Mouse (Mus musculus) left cerebral cortex, adult 9 months (tissue): Measurements from ENCODE around the gene 1700015F17Rik.

Source experiments
- DNase-seq, 2 experiments: peaks; one replicate each; pipeline ENCODE4 v3.0.0; 2022; ENCODE audit warnings: low spot score in 2 of 2

1700015F17Rik gene

GRCm38 (mm10) chr5:5423723-5424171 is 55.2 kb downstream of the 1700015F17Rik start:
- DNase-seq, result no peak

DNA sequence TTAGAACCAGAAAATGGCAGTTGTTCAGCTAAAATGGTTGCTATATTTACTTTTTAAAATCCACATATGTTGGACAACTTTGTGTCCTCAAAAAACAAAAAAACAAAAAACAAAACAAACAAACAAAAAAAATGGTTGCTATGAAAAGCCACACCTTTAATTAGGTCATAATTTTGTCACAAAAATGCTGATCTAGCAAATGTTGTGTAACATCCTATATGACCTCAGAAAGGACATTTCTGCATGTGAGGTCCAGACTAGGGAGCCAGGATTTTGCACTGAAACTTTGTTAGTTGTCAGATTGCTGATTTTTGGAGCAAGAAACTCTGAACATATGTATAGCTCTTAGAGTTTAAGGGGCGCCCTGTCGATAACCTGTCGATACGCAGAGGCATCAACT is 55.9 kb downstream of the 1700015F17Rik start:
- no peak for DNase-seq

- no peak for DNase-seq
Observed at GRCm38 (mm10) chr5:5421439-5421838, 57.5 kb downstream of the 1700015F17Rik start.

- DNase-seq, result no peak
Observed at GRCm38 (mm10) chr5:5419992-5420455, 58.9 kb downstream of the 1700015F17Rik start, which contains the start of gene Cdk14. Gene Cdk14, minus strand, starts transcription at chr5:5420312.

- DNase-seq, result no peak
Observed at GRCm38 (mm10) chr5:5419253-5419652, 59.7 kb downstream of the 1700015F17Rik start.

- DNase-seq, result no peak
Observed at GRCm38 (mm10) chr5:5414835-5415234, 64.1 kb downstream of the 1700015F17Rik start.

- DNase-seq, result no peak
Observed at GRCm38 (mm10) chr5:5411886-5412285, 67.1 kb downstream of the 1700015F17Rik start.

DNA sequence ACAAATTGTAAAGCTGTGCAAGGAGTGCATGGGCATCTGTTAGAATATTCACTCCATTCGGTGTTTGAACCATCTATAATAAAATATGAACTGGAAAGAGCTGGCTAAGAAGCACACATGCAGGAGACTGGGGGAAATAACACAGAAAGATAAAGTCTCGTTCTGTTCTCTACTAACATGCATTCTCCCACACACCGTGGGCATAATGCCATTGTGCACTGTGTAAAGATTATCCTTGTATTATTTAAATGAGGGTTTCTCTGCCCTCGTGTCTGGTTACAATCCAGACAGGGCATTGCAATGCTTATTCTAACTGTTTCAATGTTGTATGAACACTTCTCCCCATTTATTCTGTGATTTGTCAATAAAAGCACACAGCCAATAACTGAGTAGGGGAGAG is 77.0 kb downstream of the 1700015F17Rik start:
- peak in 1 of 2 experiments; percentile 20 for DNase-seq

DNA sequence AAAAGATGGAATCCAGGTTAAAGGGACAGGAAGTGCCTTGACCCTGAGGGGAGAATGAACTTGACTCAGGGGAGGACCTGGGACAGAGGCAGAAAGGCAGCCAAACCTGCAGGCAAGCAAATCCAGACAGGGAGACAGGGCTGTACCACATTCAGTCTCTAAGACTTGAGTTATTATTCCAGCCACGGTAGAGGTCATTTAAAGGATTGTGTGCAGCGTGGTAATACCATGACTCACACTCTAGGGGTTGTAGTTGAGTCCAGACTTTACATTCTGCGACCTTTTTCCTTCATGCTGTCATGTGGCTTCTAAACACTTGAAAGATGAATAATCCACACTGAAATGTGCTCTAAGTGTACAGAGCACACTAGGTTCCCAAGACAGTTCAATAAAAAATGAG is 86.2 kb downstream of the 1700015F17Rik start:
- no peak for DNase-seq
